Mouse (Mus musculus): ENCODE data around the gene Hoga1. TPM values are rescaled to one million over a fixed set of nuclear protein-coding genes. Genes with fewer than 3 reads are reported as not detected.
"Not testable (repeated sequence)": the region's sequence is repeated elsewhere in the genome, so short reads cannot be mapped to it uniquely, and the experiment has no call there.

Gene Hoga1
- total RNA-seq, 1 experiment from 2014 or later = not detected

GRCm38 (mm10) chr19:42058426-42058825 is 13.0 kb downstream of the Hoga1 start:
- no peak for ATAC-seq (replicated peaks; ENCODE audit: low read depth, poor library complexity, severe bottlenecking)

- no peak for ATAC-seq (replicated peaks; ENCODE audit: low read depth, poor library complexity, severe bottlenecking)
These were observed 16.0 kb downstream of the Hoga1 start for GRCm38 (mm10) chr19:42061443-42061842.

DNA sequence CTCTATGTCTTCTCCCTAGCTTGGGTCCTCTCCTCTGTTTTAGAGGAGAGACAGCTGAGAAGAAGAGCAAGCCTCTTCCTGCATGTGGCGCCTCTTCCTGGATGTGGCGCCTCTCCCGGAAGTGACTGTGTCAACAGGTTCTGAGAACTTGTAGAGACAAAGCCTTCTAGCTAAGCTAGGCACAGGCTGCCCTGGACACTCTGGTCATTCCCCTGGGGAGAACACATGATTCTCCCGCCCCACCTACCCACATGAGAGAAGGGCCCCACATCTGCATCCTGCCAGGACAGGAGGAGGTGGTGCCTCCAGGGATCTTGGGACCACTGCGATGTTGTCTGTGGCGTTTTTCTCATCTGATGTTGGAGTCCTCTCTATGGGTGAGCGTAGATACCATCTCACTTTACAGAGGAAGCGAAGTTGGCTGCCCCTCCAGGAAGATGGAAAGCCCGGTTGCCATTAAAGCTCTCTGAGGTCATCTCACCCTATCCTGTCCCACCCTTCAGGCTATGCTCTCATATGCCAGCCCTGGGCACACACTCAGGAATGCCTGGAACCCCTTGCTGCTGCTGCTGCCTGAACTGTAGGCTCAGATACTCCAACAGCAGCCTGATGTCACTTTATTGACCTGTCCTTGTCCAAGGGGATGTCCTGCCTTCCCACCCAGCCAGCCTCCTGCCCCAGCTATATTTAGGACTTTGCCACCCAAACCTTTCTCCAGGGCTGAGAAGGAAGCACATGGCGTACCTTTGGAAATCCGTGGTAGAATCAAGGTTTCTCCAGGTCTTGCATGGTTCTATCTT is 23.2 kb downstream of the Hoga1 start:
- no peak for ATAC-seq (replicated peaks; ENCODE audit: low read depth, poor library complexity, severe bottlenecking)

DNA sequence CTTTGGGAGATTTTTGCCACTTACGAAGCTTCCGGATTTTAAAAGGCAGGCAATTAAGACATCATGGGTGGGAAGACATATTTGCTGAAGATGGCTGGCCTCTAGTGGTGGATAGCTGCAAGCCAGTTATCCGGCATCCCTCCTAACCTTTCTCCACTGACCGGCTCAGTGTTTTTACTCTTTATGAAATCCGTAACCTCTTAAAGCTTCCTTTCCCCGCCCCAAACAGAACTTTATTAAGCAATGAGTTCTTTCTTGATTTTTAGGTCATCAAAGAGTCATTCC is 23.8 kb downstream of the Hoga1 start:
- ATAC-seq (replicated peaks; ENCODE audit: low read depth, poor library complexity, severe bottlenecking) = 0 out of 2 replicates have a peak, but pooled peaks have one; percentile 29

DNA sequence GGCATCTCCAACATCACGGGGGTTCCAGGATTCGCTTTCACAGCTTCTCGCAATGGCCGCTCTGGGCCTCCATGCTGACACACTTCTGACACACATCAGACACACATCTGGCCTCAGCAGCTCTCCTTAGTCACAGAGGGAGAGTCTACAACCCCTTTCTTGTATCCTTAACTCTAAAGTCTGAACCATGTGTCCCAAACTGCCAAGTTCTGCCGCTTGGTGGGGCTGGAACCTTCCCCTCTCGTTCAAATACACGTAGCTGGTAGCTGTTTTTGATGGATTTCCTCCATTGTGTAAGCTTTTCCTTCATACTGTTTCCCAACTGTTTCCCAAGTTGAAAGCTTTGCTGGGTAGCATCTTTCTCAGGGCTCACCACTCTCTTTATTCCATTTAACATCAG is 25.8 kb downstream of the Hoga1 start:
- no peak for ATAC-seq (replicated peaks; ENCODE audit: low read depth, poor library complexity, severe bottlenecking)

- 0 out of 2 replicates have a peak, but pooled peaks have one; percentile 15 for ATAC-seq (replicated peaks; ENCODE audit: low read depth, poor library complexity, severe bottlenecking)
These were observed 26.6 kb downstream of the Hoga1 start for GRCm38 (mm10) chr19:42071886-42072608.

GRCm38 (mm10) chr19:42072802-42073201 is 27.4 kb downstream of the Hoga1 start:
- ATAC-seq (replicated peaks; ENCODE audit: low read depth, poor library complexity, severe bottlenecking) = no peak

- no peak for ATAC-seq (replicated peaks; ENCODE audit: low read depth, poor library complexity, severe bottlenecking)
These were observed 29.6 kb downstream of the Hoga1 start for GRCm38 (mm10) chr19:42075051-42075450.

- ATAC-seq (replicated peaks; ENCODE audit: low read depth, poor library complexity, severe bottlenecking) = no peak
These were observed 30.6 kb downstream of the Hoga1 start for GRCm38 (mm10) chr19:42075992-42076391.

GRCm38 (mm10) chr19:42078566-42078965 is 33.2 kb downstream of the Hoga1 start:
- no peak for ATAC-seq (replicated peaks; ENCODE audit: low read depth, poor library complexity, severe bottlenecking)

DNA sequence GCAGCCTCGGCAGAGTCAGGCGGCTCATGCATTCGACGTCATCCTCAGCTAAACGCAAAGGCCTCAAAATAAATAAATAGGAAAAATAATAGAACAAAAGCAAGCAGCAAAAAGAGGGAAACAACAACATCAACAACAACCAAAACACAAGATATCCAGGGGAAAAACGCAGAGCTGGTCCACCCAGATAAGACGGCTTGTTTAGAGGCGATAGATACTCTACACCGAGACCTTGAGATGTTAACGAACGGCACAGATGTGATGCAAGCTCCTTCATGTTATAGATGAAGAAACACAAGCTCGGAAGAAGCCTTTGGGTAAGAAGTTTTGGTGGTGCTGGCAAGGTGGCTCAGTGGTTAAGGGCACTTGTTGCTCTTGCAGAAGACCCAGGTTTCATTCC is 33.6 kb downstream of the Hoga1 start:
- ATAC-seq (replicated peaks; ENCODE audit: low read depth, poor library complexity, severe bottlenecking) = no peak

DNA sequence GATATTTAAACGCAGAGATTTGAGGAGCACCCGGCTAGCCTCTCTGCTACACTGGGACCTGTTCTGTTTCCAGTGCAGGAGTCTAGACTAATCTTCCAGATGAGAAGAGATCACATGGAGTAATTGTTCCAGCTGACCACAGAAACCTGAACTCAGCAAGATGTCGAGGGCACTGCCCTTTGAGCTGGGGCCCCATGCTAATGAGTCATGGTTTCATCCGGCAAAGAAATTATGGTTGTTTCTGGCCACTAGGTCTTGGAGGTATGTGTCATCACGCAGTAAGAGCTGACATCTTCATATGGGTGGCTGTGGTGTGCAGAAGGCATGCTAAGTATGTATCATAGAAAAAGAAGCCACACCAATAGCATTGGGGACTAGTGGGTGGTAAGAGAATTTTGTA is 34.5 kb downstream of the Hoga1 start:
- ATAC-seq (replicated peaks; ENCODE audit: low read depth, poor library complexity, severe bottlenecking) = no peak

DNA sequence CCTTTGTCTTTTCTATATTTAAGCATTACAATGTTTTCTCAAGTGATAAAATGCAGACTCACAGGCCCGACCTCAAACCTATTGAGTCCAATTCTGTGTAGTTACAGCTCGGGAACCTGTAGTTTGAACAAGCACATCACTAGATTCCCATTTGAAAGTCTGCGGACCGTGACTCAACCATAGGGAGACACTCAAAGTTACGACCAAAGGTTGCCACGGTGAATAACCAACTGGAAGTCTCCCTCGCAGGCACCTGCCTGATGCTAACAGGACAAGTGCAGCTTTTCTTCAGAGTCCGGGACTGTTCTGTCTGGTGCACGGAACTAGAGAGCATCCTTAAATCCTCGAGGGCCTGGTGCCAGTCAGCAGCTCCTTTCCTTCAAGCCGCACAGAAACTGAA is 35.1 kb downstream of the Hoga1 start:
- no peak for ATAC-seq (replicated peaks; ENCODE audit: low read depth, poor library complexity, severe bottlenecking)

GRCm38 (mm10) chr19:42081613-42082012 is 36.2 kb downstream of the Hoga1 start:
- not testable (repeated sequence) for ATAC-seq (replicated peaks; ENCODE audit: low read depth, poor library complexity, severe bottlenecking)

GRCm38 (mm10) chr19:42085690-42086089 is 40.3 kb downstream of the Hoga1 start:
- ATAC-seq (replicated peaks; ENCODE audit: low read depth, poor library complexity, severe bottlenecking) = no peak

GRCm38 (mm10) chr19:42086166-42086565 is 40.8 kb downstream of the Hoga1 start, which contains the start of gene Morn4:
Gene Morn4 (minus strand): TSS chr19:42086357.
- ATAC-seq (replicated peaks; ENCODE audit: low read depth, poor library complexity, severe bottlenecking) = peak; percentile 48

DNA sequence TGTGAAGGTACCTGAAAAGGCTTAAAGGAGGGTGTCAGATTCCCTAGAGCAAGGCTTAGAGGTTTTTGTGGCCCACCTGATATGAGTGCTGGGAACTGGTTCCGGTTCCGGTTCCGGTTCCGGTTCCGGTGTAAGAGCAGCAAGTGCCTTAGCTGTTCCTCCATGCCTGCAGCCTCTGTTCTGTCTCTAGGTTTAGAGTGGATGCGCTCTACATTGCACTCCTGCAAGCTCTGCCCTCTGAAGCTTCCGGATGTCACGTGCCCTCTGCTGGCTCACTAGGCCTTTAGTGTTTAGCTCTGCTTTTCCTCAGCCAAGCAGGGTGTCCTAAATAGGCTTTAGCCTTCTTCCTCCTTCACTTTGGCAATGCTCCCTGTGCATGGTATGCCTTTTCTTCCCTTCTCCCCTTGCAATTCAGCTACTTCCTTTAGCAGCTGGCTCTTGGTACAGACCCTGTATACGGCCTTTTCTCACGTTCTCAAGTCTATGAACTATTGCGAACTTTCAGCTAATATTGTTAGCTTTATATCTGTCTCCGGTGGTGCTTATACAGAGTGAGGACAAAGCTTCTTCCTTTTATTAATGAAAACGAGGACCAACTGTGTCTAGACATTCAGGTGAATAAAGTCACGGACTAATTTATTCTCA is 43.8 kb downstream of the Hoga1 start:
- peak; percentile 52 for ATAC-seq (replicated peaks; ENCODE audit: low read depth, poor library complexity, severe bottlenecking)

DNA sequence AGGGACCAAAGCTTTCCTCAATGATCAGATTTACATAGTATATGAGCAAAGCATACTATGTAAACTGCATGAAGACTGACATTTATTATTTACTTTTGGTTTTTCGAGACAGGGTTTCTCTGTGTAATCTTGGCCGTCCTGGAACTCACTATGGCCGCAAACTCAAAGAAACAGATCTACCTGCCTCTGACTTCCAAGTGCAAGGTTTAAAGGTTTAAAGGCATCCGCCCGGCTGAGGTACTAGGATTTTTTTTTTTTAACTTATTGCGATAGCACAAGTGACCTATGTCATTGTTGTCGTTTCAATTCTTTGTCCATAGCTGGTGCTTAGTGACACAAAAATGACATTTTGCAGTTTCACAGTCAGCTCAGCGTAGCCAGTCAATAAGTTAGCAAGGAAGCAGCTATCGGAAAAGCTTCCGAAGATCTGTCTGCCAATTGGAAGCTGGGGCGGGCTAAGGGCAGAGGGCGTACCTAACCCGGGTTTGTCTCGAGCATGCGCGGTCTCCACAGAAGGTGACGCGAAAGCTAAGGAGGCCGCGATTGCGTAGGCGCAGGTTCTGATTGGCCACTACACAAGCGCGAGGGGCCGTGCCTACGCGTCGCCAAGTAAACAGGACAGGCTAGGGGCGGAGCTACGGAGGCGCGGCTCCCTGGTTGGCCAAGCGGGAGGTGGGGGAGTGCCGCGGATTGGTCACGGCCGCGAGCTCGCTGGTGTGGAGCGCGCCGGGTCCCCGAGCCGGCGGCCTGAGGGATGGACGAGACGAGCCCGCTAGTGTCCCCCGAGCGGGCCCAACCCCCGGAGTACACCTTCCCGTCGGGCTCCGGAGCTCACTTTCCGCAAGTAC is 44.6 kb downstream of the Hoga1 start, which contains the start of gene Pi4k2a:
Pi4k2a (plus strand) TSS at position 723 of the 848 bp plus-strand sequence.
- peak; percentile 89 for ATAC-seq (replicated peaks; ENCODE audit: low read depth, poor library complexity, severe bottlenecking)

DNA sequence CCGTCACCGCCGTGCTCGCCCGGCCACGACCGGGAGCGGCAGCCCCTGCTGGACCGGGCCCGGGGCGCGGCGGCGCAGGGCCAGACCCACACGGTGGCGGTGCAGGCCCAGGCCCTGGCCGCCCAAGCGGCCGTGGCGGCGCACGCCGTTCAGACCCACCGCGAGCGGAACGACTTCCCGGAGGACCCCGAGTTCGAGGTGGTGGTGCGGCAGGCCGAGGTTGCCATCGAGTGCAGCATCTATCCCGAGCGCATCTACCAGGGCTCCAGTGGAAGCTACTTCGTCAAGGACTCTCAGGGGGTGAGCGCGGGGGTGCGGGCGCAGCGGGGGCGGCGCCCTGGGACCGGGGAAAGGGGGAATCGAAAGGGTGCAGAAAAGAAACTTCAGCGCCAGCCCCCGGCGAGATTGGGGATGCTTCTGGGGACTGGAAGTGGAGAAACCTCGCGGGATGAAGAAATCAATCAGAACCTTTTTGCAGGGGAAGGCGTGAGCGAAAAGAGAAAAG is 45.3 kb downstream of the Hoga1 start:
- ATAC-seq (replicated peaks; ENCODE audit: low read depth, poor library complexity, severe bottlenecking) = 0 out of 2 replicates have a peak, but pooled peaks have one; percentile 4

DNA sequence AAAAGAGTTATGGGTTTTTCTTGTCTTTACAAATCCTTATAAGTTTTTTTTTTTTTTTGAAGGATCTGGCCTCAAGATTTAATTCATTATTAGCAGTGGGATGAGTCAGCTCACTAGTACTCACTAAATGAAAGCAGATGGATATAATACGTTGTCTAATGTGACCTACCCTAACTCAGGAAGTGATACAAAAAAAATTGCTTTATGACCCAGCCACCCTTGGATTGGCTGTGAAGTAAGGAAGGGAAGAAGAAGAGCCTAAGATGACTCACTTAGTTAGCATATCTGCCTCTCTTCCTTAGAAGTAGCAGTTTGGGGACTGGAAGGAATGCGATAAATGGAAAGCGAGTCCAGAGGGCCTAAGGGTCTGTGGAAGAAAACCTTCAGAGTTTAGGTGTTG is 54.0 kb downstream of the Hoga1 start:
- ATAC-seq (replicated peaks; ENCODE audit: low read depth, poor library complexity, severe bottlenecking) = no peak

Data from common myeloid progenitor, adult 5-6 weeks (primary cell).